Mouse (Mus musculus) hindbrain, embryonic 15.5 days (tissue): Measurements from ENCODE around the gene Iqsec1. TPM values are rescaled to one million over a fixed set of nuclear protein-coding genes. Genes with fewer than 3 reads are reported as not detected.

Source experiments
- ATAC-seq: fragments of 200-750 bp; cut with Nextera tagmentation; 2 replicates; pipeline ENCODE4 v1.8.0; 2017; ENCODE audit warnings: low read depth, moderate number of reproducible peaks, moderate TSS enrichment; ENCODE audit not compliant: low FRiP score
- H3K27ac ChIP-seq: fragments of 300-500 bp; sonication (generic); replicated peaks from 2 replicates; pipeline ENCODE4 v1.5.1; 2015; ENCODE audit warnings: mild to moderate bottlenecking, inconsistent platforms
- H3K27me3 ChIP-seq: fragments of 300-500 bp; sonication (generic); 2 replicates; pipeline ENCODE4 v1.6.1; 2015; ENCODE audit warnings: control low read depth, inconsistent platforms
- H3K36me3 ChIP-seq: fragments of 300-500 bp; sonication (generic); 2 replicates; pipeline ENCODE4 v1.6.1; 2015; ENCODE audit warnings: control low read depth, inconsistent platforms
- H3K4me1 ChIP-seq: fragments of 300-500 bp; sonication (generic); replicated peaks from 2 replicates; pipeline ENCODE4 v1.6.1; 2015; ENCODE audit warnings: control low read depth, inconsistent platforms
- H3K4me2 ChIP-seq: fragments of 300-500 bp; sonication (generic); 2 replicates; pipeline ENCODE4 v1.6.1; 2015; ENCODE audit warnings: moderate library complexity, mild to moderate bottlenecking, inconsistent platforms
- H3K4me3 ChIP-seq: fragments of 300-500 bp; sonication (generic); 2 replicates; pipeline ENCODE4 v1.5.1; 2015; ENCODE audit warnings: mild to moderate bottlenecking, inconsistent platforms
- H3K9ac ChIP-seq: fragments of 300-500 bp; sonication (generic); 2 replicates; pipeline ENCODE4 v1.6.1; 2015; ENCODE audit warnings: inconsistent platforms
- H3K9me3 ChIP-seq: fragments of 300-500 bp; sonication (generic); 2 replicates; pipeline ENCODE4 v1.6.1; 2016; ENCODE audit warnings: control low read depth, inconsistent platforms
- WGBS: fragments of 180-500 bp; shearing (Covaris S2); methylation state at CpG from one replicate; pipeline ENCODE4 v1.1.7; 2015; 5-methylcytosine and 5-hydroxymethylcytosine counted together
- polyA plus RNA-seq: library from polyadenylated mRNA; unstranded; fragments of >200 nt; fragmentation: Nextera tagmentation; extraction: Ambion mirVana; gene quantifications from 2 replicates; pipeline ENCODE4 v1.2.1, GENCODE M21; 2015

Gene Iqsec1
- polyA plus RNA-seq, 1 experiment from 2014 or later = 23.3 TPM

DNA sequence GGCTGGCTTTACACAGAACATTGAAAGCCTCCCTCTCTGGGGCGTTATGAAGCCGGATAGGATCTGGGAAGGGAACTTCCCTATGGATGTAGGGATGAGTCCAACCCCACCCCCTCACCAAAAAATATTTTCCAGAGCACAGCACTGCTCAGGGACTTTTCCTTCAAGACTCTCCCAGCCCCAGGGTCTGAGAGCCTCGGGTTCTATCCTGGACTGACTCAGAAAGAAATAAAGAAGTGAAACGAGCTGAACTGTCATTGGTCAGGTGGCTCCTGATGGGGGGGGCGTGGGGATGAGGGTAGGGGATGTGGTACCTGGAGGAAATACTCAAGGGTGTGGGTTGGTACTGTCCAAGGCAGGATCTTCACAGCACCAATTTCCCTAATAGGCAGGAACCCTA is 231.9 kb downstream of the Iqsec1 start:
- no peak overlapping the region for H3K4me2 ChIP-seq
- no peak overlapping the region for H3K9ac ChIP-seq
- ATAC-seq = no peak
- H3K4me1 ChIP-seq = peaks cover 23% of the 10 kb centered on the region
- 86% methylated on average over 5 of the region's 5 CpGs for WGBS
- H3K9me3 ChIP-seq = no peaks in the 10 kb centered on the region
- no peak overlapping the region for H3K27ac ChIP-seq
- no peaks in the 10 kb centered on the region for H3K36me3 ChIP-seq
- no peak overlapping the region for H3K4me3 ChIP-seq
- H3K27me3 ChIP-seq = no peaks in the 10 kb centered on the region

DNA sequence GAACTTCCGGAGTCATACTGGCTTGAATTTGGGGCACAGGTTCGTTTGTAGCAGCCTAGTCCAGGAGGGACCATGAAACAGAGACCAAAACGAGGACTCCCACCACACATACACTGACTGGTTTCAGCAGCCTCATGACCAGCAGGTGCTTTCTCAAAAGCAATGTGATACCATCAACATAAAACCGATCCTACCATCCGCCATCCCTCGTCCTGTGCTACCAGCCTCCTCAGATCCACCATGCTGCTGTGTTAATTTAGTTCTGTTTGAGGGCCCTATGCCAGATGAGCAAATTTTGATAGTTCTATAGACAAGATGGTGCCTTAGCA is 232.9 kb downstream of the Iqsec1 start:
- no peak for ATAC-seq
- Histone ChIP-seq H3K4me2 (no peak overlapping the region), H3K9me3 (no peaks in the 10 kb centered on the region), H3K27me3 (no peaks in the 10 kb centered on the region), H3K4me3 (no peak overlapping the region), H3K36me3 (no peaks in the 10 kb centered on the region), H3K4me1 (peaks cover 14% of the 10 kb centered on the region), H3K27ac (no peak overlapping the region), H3K9ac (no peak overlapping the region)
- WGBS = 91% methylated on average over 6 of the region's 6 CpGs

DNA sequence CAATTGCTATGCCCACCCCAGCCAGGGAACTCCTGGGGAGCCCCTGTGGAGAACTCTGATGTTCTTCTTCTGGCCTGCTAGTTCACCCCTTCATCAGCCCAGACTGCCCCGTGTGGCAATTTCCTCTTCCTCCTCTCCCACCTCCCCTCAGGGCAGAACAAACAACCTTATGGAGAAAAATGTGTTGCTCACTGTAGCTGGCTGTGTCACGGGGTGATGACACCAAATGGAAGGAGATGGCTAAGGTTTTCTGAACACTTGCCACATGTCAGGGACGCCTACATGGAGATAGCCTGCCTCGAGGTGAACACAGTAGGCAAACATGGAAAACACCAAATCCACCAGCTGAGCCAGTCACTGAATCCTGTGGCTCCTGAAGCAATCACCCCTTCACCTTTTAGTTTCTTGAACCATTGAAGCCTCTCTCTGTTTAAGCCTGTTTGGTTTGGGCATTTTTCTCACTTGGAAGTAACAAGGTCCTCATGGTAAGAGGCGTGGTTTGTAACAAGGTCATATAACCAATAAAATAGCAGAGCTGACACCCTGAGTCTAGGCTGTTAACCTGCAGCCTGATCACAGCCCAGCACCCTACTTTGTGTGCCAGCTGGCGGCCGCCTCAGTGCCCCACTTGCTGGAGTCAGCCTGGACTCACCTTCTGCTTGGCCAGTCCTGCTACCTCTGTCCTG is 233.4 kb downstream of the Iqsec1 start:
- Histone ChIP-seq H3K36me3 (no peaks in the 10 kb centered on the region), H3K4me3 (no peak overlapping the region), H3K27me3 (no peaks in the 10 kb centered on the region), H3K27ac (no peak overlapping the region), H3K4me1 (peaks cover 9% of the 10 kb centered on the region), H3K9me3 (no peaks in the 10 kb centered on the region), H3K4me2 (no peak overlapping the region), H3K9ac (no peak overlapping the region)
- WGBS = 83% methylated on average over 7 of the region's 7 CpGs
- ATAC-seq = no peak

DNA sequence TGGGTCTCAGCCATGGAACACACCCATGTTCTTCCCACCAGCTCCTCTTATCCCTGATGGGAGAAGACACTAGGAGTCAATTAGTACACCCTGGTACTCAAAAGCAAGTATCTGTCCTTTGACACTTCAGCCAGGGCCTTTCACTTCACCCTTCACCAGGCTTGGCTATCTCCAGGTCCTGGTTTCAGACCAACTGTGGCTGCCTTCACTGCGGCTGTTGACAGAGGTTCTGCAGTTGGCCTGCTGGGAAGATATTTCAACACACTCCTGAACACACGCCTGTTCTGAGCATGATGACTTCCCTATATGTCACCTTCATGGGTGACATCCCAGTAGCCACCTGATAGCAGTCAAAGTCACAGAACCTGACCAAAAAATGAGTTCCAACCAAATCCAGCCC is 234.4 kb downstream of the Iqsec1 start:
- Histone ChIP-seq H3K27me3 (no peaks in the 10 kb centered on the region), H3K4me1 (no peaks in the 10 kb centered on the region; the same call in 1 of the 2 replicates), H3K4me2 (no peak overlapping the region), H3K4me3 (no peak overlapping the region), H3K9ac (no peak overlapping the region), H3K36me3 (no peaks in the 10 kb centered on the region), H3K9me3 (no peaks in the 10 kb centered on the region), H3K27ac (no peak overlapping the region)
- ATAC-seq = no peak
- 91% methylated on average over 2 of the region's 2 CpGs for WGBS

- no peak for ATAC-seq
- H3K27me3 ChIP-seq = no peaks in the 10 kb centered on the region
- no peak overlapping the region for H3K9ac ChIP-seq
- no peak overlapping the region for H3K4me3 ChIP-seq
- H3K36me3 ChIP-seq = no peaks in the 10 kb centered on the region
- H3K4me1 ChIP-seq = no peaks in the 10 kb centered on the region; the same call in 1 of the 2 replicates
- no peak overlapping the region for H3K4me2 ChIP-seq
- no peak overlapping the region for H3K27ac ChIP-seq
- H3K9me3 ChIP-seq = no peaks in the 10 kb centered on the region
Measured at GRCm38 (mm10) chr6:90753656-90754055, 234.8 kb downstream of the Iqsec1 start.

- H3K9me3 ChIP-seq = no peaks in the 10 kb centered on the region
- WGBS = 97% methylated on average over 3 of the region's 3 CpGs
- no peaks in the 10 kb centered on the region for H3K36me3 ChIP-seq
- no peak overlapping the region for H3K4me3 ChIP-seq
- peaks cover 5% of the 10 kb centered on the region for H3K4me1 ChIP-seq
- no peak for ATAC-seq
- H3K27me3 ChIP-seq = no peaks in the 10 kb centered on the region
- H3K27ac ChIP-seq = no peak overlapping the region
- no peak overlapping the region for H3K9ac ChIP-seq
- no peak overlapping the region for H3K4me2 ChIP-seq
Measured at GRCm38 (mm10) chr6:90751624-90752023, 236.9 kb downstream of the Iqsec1 start.

- peaks cover 12% of the 10 kb centered on the region for H3K4me1 ChIP-seq
- WGBS = 88% methylated on average over 2 of the region's 2 CpGs
- no peak overlapping the region for H3K27ac ChIP-seq
- H3K4me2 ChIP-seq = no peak overlapping the region
- H3K36me3 ChIP-seq = no peaks in the 10 kb centered on the region
- H3K27me3 ChIP-seq = no peaks in the 10 kb centered on the region
- H3K9ac ChIP-seq = no peak overlapping the region
- H3K9me3 ChIP-seq = no peaks in the 10 kb centered on the region
- ATAC-seq = no peak
- no peak overlapping the region for H3K4me3 ChIP-seq
Measured at GRCm38 (mm10) chr6:90750091-90750490, 238.4 kb downstream of the Iqsec1 start.

DNA sequence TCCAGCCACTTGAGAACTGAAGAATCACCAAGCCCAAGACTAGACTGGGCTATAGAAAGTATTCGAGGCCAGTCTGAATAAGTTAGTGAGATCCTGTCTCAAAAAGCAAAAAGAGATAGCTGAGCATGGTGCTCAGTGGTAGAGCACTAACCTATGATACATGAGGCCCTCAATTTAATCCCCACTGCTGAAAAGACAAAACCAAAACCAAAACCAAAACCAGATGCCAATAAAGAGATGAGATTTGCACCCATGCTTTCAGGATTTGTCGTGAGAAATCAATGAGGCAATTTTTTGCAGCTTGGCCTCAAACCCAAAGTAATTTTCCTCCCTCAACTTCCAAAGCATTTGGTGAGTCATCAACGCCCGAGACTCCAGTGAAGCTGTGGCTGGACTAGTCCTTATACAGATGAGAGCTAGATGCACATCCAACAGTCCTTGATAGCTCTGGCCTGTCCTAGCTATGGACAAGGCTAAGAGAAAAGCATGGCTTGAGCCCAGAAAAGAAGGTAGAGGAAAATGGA is 239.0 kb downstream of the Iqsec1 start:
- no peaks in the 10 kb centered on the region for H3K36me3 ChIP-seq
- no peak overlapping the region for H3K4me2 ChIP-seq
- 91% methylated on average over 4 of the region's 4 CpGs for WGBS
- no peaks in the 10 kb centered on the region for H3K27me3 ChIP-seq
- no peak overlapping the region for H3K4me3 ChIP-seq
- no peak overlapping the region for H3K9ac ChIP-seq
- H3K27ac ChIP-seq = no peak overlapping the region
- H3K4me1 ChIP-seq = peaks cover 12% of the 10 kb centered on the region
- ATAC-seq = no peak
- no peaks in the 10 kb centered on the region for H3K9me3 ChIP-seq

DNA sequence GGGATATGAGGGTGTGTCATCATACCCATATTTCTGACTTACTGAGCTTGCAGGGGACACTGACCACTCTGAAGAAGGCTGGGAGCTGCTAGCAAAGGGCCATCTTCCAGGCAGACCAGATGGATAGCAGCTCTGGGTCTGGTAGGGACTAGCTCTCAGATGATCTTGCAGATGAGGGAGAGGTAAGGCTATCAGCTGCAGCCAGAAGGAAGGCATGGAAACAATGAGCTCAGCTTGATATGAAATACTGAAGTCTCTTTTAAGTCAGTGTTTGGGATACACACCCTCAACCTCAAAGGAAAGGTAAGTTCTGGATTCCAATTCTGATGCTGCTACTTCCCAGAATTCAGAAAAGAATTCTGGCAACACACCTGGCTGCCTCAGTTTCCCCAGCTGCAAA is 239.5 kb downstream of the Iqsec1 start:
- no peaks in the 10 kb centered on the region for H3K36me3 ChIP-seq
- H3K9me3 ChIP-seq = no peaks in the 10 kb centered on the region
- H3K4me3 ChIP-seq = no peak overlapping the region
- H3K4me2 ChIP-seq = no peak overlapping the region
- peaks cover 12% of the 10 kb centered on the region for H3K4me1 ChIP-seq
- no peak for ATAC-seq
- no peak overlapping the region for H3K9ac ChIP-seq
- no peaks in the 10 kb centered on the region for H3K27me3 ChIP-seq
- H3K27ac ChIP-seq = no peak overlapping the region

- Histone ChIP-seq H3K36me3 (no peaks in the 10 kb centered on the region), H3K9me3 (no peaks in the 10 kb centered on the region), H3K9ac (no peak overlapping the region), H3K4me2 (no peak overlapping the region), H3K4me3 (no peak overlapping the region), H3K4me1 (peaks cover 12% of the 10 kb centered on the region), H3K27ac (peak overlapping the region; percentile 56; the same call in 1 of the 2 replicates), H3K27me3 (no peaks in the 10 kb centered on the region)
- 0 out of 2 replicates have a peak, but pooled peaks have one; percentile 31 for ATAC-seq
- 40% methylated on average over 3 of the region's 3 CpGs for WGBS
Measured at GRCm38 (mm10) chr6:90746331-90746864, 242.1 kb downstream of the Iqsec1 start.

DNA sequence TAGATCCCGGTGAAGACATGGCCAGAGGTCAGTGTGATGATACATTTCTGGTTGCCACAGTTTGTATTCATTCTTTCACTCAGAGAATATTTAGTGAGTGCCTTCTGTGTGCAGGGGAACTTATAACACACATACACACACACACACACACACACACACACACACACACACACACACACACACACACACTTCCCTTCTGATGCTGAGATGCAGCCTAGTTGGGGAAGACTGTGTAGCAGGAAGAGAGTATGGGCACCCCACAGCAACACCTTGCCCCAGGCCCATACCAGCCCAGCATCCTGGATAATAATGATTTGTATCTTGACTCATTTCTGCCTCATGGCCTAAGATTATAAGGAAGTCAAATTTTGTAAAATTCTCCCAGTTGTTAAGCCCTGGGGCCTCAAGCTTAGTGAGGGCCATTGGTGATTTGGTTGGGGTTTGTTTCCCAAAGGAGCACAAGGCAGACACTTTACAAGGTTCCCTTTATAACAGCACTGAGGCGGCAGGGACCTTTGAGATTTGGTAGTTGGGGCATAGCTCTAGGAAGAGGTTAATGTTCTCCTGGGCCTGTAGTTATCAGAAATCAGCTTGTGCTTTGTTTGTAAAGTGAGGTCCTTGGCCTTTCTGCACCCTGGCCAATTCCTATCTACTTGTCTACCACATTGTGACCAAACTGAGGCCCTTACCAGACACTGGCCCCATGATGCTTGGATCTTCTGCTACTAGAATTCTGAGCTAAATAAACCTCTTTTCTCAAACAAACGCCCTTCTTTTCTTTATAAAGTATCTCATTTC is 242.9 kb downstream of the Iqsec1 start:
- no peak overlapping the region for H3K4me3 ChIP-seq
- H3K27ac ChIP-seq = 0 out of 2 replicates have a peak overlapping the region, but pooled peaks have one; percentile 56
- no peak overlapping the region for H3K4me2 ChIP-seq
- no peaks in the 10 kb centered on the region for H3K9me3 ChIP-seq
- H3K4me1 ChIP-seq = peaks cover 12% of the 10 kb centered on the region
- no peaks in the 10 kb centered on the region for H3K36me3 ChIP-seq
- 92% methylated on average over 3 of the region's 3 CpGs for WGBS
- no peaks in the 10 kb centered on the region for H3K27me3 ChIP-seq
- no peak overlapping the region for H3K9ac ChIP-seq
- ATAC-seq = no peak

DNA sequence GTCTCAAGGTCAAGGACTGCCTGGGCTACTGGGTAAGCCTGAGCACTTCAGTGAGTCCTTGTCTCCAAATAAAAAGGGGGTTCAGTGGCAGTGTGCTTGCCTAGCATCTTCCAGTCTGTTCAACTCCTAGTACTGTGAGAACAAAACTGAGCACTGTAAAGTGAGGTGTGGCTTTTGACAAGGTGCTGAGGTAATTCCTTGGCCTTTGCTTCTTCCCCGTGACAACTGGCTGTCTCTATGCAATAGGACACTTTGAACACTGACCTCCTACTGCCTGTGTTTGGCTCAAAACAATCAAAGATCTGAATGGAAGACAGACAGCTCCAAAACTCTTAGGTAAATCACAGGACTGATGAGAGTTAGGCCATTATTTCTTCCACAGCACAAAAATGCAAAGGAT is 246.0 kb downstream of the Iqsec1 start:
- Histone ChIP-seq H3K9me3 (no peaks in the 10 kb centered on the region), H3K27me3 (no peaks in the 10 kb centered on the region), H3K36me3 (no peaks in the 10 kb centered on the region), H3K4me1 (peaks cover 15% of the 10 kb centered on the region), H3K27ac (no peak overlapping the region), H3K4me2 (no peak overlapping the region), H3K9ac (no peak overlapping the region), H3K4me3 (no peak overlapping the region)
- no peak for ATAC-seq
- 45% methylated on average over 1 of the region's 1 CpGs for WGBS
